Comparison of ENCODE assay signal across 10 mouse cellular contexts in the genomic region with DNA sequence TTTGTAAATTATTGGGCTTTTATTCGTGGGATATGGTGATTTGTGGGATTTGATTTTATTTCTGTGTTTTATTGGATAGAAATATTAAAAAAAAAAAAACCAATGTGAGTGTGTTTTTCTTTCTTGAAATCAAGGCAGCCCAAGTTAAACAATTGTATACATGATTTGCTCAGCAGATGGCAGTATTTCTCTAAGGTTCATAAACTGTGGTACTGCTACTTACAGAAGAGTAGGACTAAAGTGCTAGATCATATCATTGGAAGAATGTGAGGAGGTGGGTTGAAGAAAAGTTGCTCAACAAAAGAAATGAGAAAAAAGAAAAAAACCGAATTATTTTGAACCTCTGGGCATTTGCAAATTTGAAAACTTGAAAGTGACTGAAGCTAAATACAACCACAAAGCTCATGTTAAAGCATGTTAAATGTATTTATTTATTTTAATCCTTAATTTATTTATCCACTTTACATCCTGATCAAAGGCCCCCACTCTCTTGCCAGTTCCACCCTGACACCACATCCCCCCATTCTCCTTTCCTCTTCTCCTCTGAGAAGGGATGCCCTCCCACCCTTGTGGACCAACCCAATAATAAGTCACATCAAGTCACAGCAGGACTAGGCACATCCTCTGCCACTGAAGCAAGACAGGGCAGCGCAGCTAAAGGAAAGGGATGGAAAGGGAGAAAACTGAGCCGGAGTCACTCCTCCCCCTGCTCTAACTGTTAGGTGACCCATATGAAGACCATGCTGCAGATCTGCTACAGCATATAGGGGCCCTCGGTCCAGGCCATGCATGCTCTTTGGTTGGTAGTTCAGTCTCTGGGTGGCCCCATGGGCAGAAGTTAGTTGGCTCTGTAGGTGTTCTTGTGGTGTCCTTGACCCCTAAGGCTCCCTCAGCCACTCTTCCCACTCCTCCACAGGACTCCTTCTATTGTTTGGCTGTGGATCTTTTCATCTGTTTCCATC. TPM values are rescaled to one million over a fixed set of nuclear protein-coding genes. Genes with fewer than 3 reads are reported as not detected.
DNase-seq lines count a peak whose midpoint lies in the region; ATAC-seq and TF ChIP-seq lines count a peak whose summit lies in the region.
"Had no signal": no experiment of that assay in that cellular context is flagged by ENCODE, and none has a peak within 500 bp of the region (broad histone marks: within the 10 kb centered on the region; RNA-seq: fewer than 3 reads in every experiment).

No protein-coding gene starts in this region.

- no peak for TF ChIP-seq CTCF in liver, adult 2 months (IDR thresholded peaks at IDR 0.05; ENCODE audit: low read depth, low read length)
- peak; percentile 80 for TF ChIP-seq CTCF in midbrain, postnatal 0 days (IDR thresholded peaks at IDR 0.05)
- no peak for TF ChIP-seq CTCF in thymus, adult 2 months (IDR thresholded peaks at IDR 0.05; ENCODE audit: borderline replicate concordance, control insufficient read depth, extremely low read depth, insufficient read depth, low read length, poor library complexity)

- H3K9ac ChIP-seq in liver, adult 2 months (ENCODE audit: low read depth, low read length) = no peak overlapping the region
- no peak overlapping the region for H3K9ac ChIP-seq in liver, embryonic 12.5 days
- H3K9ac ChIP-seq in forebrain, embryonic 12.5 days = no peak overlapping the region
- no peak overlapping the region for H3K9ac ChIP-seq in midbrain, postnatal 0 days (replicated peaks; ENCODE audit: low read length, poor library complexity, severe bottlenecking)
- H3K9ac ChIP-seq: liver, embryonic 13.5 days had no signal

- peak; percentile 11 to 19 for DNase-seq in cerebellum, adult 18-20 months
- no peak for DNase-seq in cerebellum, adult 11 months
- peak; percentile 8 for DNase-seq in liver, adult 2 months (ENCODE audit: extremely low read depth, low read depth, low spot score)
- peak; percentile 86 for DNase-seq in midbrain, postnatal 0 days (ENCODE audit: low spot score)
- no peak for DNase-seq in thymus, adult 2 months
- DNase-seq: liver, embryonic 13.5 days had no signal

- H3K36me3 ChIP-seq in liver, adult 2 months (ENCODE audit: control insufficient read depth, insufficient read depth, low read length) = no peaks in the 10 kb centered on the region
- no peaks in the 10 kb centered on the region for H3K36me3 ChIP-seq in liver, embryonic 12.5 days
- H3K36me3 ChIP-seq in forebrain, embryonic 12.5 days (replicated peaks) = no peaks in the 10 kb centered on the region
- H3K36me3 ChIP-seq in midbrain, postnatal 0 days (ENCODE audit: insufficient read depth, low read length) = no peaks in the 10 kb centered on the region
- no peaks in the 10 kb centered on the region for H3K36me3 ChIP-seq in thymus, adult 2 months (ENCODE audit: control insufficient read depth, insufficient read depth, low read length)
- H3K36me3 ChIP-seq: liver, embryonic 13.5 days had no signal

- H3K4me2 ChIP-seq in liver, embryonic 12.5 days = no peak overlapping the region
- H3K4me2 ChIP-seq in forebrain, embryonic 12.5 days = no peak overlapping the region
- no peak overlapping the region for H3K4me2 ChIP-seq in midbrain, postnatal 0 days (ENCODE audit: low read depth, low read length, poor library complexity, severe bottlenecking)
- H3K4me2 ChIP-seq: liver, embryonic 13.5 days had no signal

- no peaks in the 10 kb centered on the region for H3K9me3 ChIP-seq in liver, embryonic 12.5 days (replicated peaks)
- no peaks in the 10 kb centered on the region for H3K9me3 ChIP-seq in forebrain, embryonic 12.5 days
- H3K9me3 ChIP-seq in midbrain, postnatal 0 days (ENCODE audit: low read length) = no peaks in the 10 kb centered on the region
- H3K9me3 ChIP-seq: liver, embryonic 13.5 days had no signal

- H3K27me3 ChIP-seq in liver, adult 2 months (ENCODE audit: control insufficient read depth, insufficient read depth, low read length) = no peaks in the 10 kb centered on the region
- H3K27me3 ChIP-seq in liver, embryonic 12.5 days (replicated peaks) = no peaks in the 10 kb centered on the region
- H3K27me3 ChIP-seq in forebrain, embryonic 12.5 days = no peaks in the 10 kb centered on the region
- H3K27me3 ChIP-seq in midbrain, postnatal 0 days (ENCODE audit: insufficient read depth, low read length) = no peaks in the 10 kb centered on the region
- H3K27me3 ChIP-seq in thymus, adult 2 months (ENCODE audit: control insufficient read depth, insufficient read depth, low read length) = no peaks in the 10 kb centered on the region
- H3K27me3 ChIP-seq: liver, embryonic 13.5 days had no signal

- H3K4me1 ChIP-seq in liver, adult 2 months (ENCODE audit: control insufficient read depth, insufficient read depth, low read length) = no peaks in the 10 kb centered on the region
- H3K4me1 ChIP-seq in liver, embryonic 12.5 days = no peaks in the 10 kb centered on the region
- no peaks in the 10 kb centered on the region for H3K4me1 ChIP-seq in forebrain, embryonic 12.5 days
- no peaks in the 10 kb centered on the region for H3K4me1 ChIP-seq in midbrain, postnatal 0 days (ENCODE audit: insufficient read depth, low read length)
- H3K4me1 ChIP-seq in thymus, adult 2 months (replicated peaks; ENCODE audit: control insufficient read depth, insufficient read depth, low read length) = no peaks in the 10 kb centered on the region
- H3K4me1 ChIP-seq: liver, embryonic 13.5 days had no signal

- H3K4me3 ChIP-seq in liver, adult 2 months (ENCODE audit: insufficient read depth, low read depth, low read length) = no peak overlapping the region
- no peak overlapping the region for H3K4me3 ChIP-seq in liver, embryonic 12.5 days
- H3K4me3 ChIP-seq in forebrain, embryonic 12.5 days (replicated peaks) = no peak overlapping the region
- no peak overlapping the region for H3K4me3 ChIP-seq in midbrain, postnatal 0 days (ENCODE audit: low read depth, low read length)
- H3K4me3 ChIP-seq in thymus, adult 2 months (ENCODE audit: control insufficient read depth, insufficient read depth, low read length) = no peak overlapping the region
- H3K4me3 ChIP-seq: liver, embryonic 13.5 days had no signal

- no peaks in the 10 kb centered on the region for H3K79me2 ChIP-seq in liver, adult 2 months (ENCODE audit: control insufficient read depth, insufficient read depth, low read length)

- no peak for TF ChIP-seq POLR2A in liver, adult 2 months (IDR thresholded peaks at IDR 0.05; ENCODE audit: extremely low read depth, insufficient read depth, low read length)
- TF ChIP-seq POLR2A in thymus, adult 2 months (IDR thresholded peaks at IDR 0.05; ENCODE audit: control insufficient read depth, extremely low read depth, insufficient read depth, low read length, poor library complexity) = no peak

- no peak overlapping the region for H3K27ac ChIP-seq in liver, adult 2 months (replicated peaks; ENCODE audit: insufficient read depth, low read depth, low read length)
- no peak overlapping the region for H3K27ac ChIP-seq in liver, embryonic 12.5 days
- no peak overlapping the region for H3K27ac ChIP-seq in forebrain, embryonic 12.5 days
- no peak overlapping the region for H3K27ac ChIP-seq in midbrain, postnatal 0 days (ENCODE audit: low read depth, low read length)
- no peak overlapping the region for H3K27ac ChIP-seq in thymus, adult 2 months (ENCODE audit: control insufficient read depth, insufficient read depth, low read length)
- H3K27ac ChIP-seq: liver, embryonic 13.5 days had no signal

- no peak for ATAC-seq in liver, embryonic 12.5 days
- ATAC-seq in forebrain, embryonic 12.5 days (ENCODE audit: low FRiP score) = peak; percentile 74; the same call in 1 of the 2 replicates
- peak; percentile 63; the same call in 1 of the 2 replicates for ATAC-seq in midbrain, postnatal 0 days (ENCODE audit: low FRiP score)
- no peak for ATAC-seq in CD4-positive, CD25-positive, alpha-beta regulatory T cell, adult 4 months

- WGBS in liver, adult 2 months = 47% methylated on average over 5 of the region's 5 CpGs
- WGBS in liver, embryonic 12.5 days (ENCODE audit: insufficient replicate concordance) = 47% methylated on average over 5 of the region's 5 CpGs
- 52% methylated on average over 5 of the region's 5 CpGs for WGBS in forebrain, embryonic 12.5 days
- WGBS in midbrain, postnatal 0 days = 56% methylated on average over 5 of the region's 5 CpGs
- 57% methylated on average over 5 of the region's 5 CpGs for WGBS in thymus, adult 2 months

RNA-seq across cellular contexts. Expression of a gene that starts 18.0 kb away (rescaled TPM):
- total RNA-seq in liver, adult 2 months (2014; rRNA removed) = not detected in 2 replicates
- not detected in 2 replicates for polyA plus RNA-seq in liver, adult 2 months (2012; rRNA removed)
- polyA plus RNA-seq in liver, embryonic 12.5 days (2016; fragmentation: Nextera tagmentation; extraction: Ambion mirVana) = not detected in 2 replicates
- 2.9 and 3.2 TPM in 2 replicates for polyA plus RNA-seq in forebrain, embryonic 12.5 days (2016; fragmentation: Nextera tagmentation; extraction: Ambion mirVana)
- total RNA-seq in midbrain, postnatal 0 days (2014; rRNA removed) = 0.61 and 1.2 TPM in 2 replicates
- polyA plus RNA-seq in midbrain, postnatal 0 days (2015; fragmentation: Nextera tagmentation; extraction: Ambion mirVana) = 1.9 and 3.9 TPM in 2 replicates
- polyA plus RNA-seq in CD4-positive, CD25-positive, alpha-beta regulatory T cell, adult 4 months (2017; shearing (Covaris generic)) = under 1 TPM in 1 of 2 experiments, not detected in 1; 0.27 TPM
- 0.05 and 0.15 TPM in 2 replicates for polyA plus RNA-seq in thymus, adult 2 months (2012; rRNA removed)
- polyA plus RNA-seq: C2C12; liver, embryonic 13.5 days had no signal

Comparison
In these comparisons a context has a peak if more than half of its experiments do, and no peak if none do; other contexts are left out.
1. DNase-seq: peak in cerebellum, adult 18-20 months (2 of 2), liver, adult 2 months (single experiment) and midbrain, postnatal 0 days (single experiment); none in cerebellum, adult 11 months (single experiment) and thymus, adult 2 months (single experiment).
2. ATAC-seq: peak in forebrain, embryonic 12.5 days (single experiment) and midbrain, postnatal 0 days (single experiment); none in liver, embryonic 12.5 days (single experiment) and CD4-positive, CD25-positive, alpha-beta regulatory T cell, adult 4 months (single experiment).